Mouse (Mus musculus) hindbrain, embryonic 15.5 days (tissue): Measurements from ENCODE around the gene Eftud2. TPM values are rescaled to one million over a fixed set of nuclear protein-coding genes. Genes with fewer than 3 reads are reported as not detected.

Source experiments
- ATAC-seq: fragments of 200-750 bp; cut with Nextera tagmentation; 2 replicates; pipeline ENCODE4 v1.8.0; 2017; ENCODE audit warnings: low read depth, moderate number of reproducible peaks, moderate TSS enrichment; ENCODE audit not compliant: low FRiP score
- H3K27ac ChIP-seq: fragments of 300-500 bp; sonication (generic); replicated peaks from 2 replicates; pipeline ENCODE4 v1.5.1; 2015; ENCODE audit warnings: mild to moderate bottlenecking, inconsistent platforms
- H3K27me3 ChIP-seq: fragments of 300-500 bp; sonication (generic); 2 replicates; pipeline ENCODE4 v1.6.1; 2015; ENCODE audit warnings: control low read depth, inconsistent platforms
- H3K36me3 ChIP-seq: fragments of 300-500 bp; sonication (generic); 2 replicates; pipeline ENCODE4 v1.6.1; 2015; ENCODE audit warnings: control low read depth, inconsistent platforms
- H3K4me1 ChIP-seq: fragments of 300-500 bp; sonication (generic); replicated peaks from 2 replicates; pipeline ENCODE4 v1.6.1; 2015; ENCODE audit warnings: control low read depth, inconsistent platforms
- H3K4me2 ChIP-seq: fragments of 300-500 bp; sonication (generic); 2 replicates; pipeline ENCODE4 v1.6.1; 2015; ENCODE audit warnings: moderate library complexity, mild to moderate bottlenecking, inconsistent platforms
- H3K4me3 ChIP-seq: fragments of 300-500 bp; sonication (generic); 2 replicates; pipeline ENCODE4 v1.5.1; 2015; ENCODE audit warnings: mild to moderate bottlenecking, inconsistent platforms
- H3K9ac ChIP-seq: fragments of 300-500 bp; sonication (generic); 2 replicates; pipeline ENCODE4 v1.6.1; 2015; ENCODE audit warnings: inconsistent platforms
- H3K9me3 ChIP-seq: fragments of 300-500 bp; sonication (generic); 2 replicates; pipeline ENCODE4 v1.6.1; 2016; ENCODE audit warnings: control low read depth, inconsistent platforms
- WGBS: fragments of 180-500 bp; shearing (Covaris S2); methylation state at CpG from one replicate; pipeline ENCODE4 v1.1.7; 2015; 5-methylcytosine and 5-hydroxymethylcytosine counted together
- polyA plus RNA-seq: library from polyadenylated mRNA; unstranded; fragments of >200 nt; fragmentation: Nextera tagmentation; extraction: Ambion mirVana; gene quantifications from 2 replicates; pipeline ENCODE4 v1.2.1, GENCODE M21; 2015

Gene Eftud2
- 133 and 142 TPM in 2 replicates for polyA plus RNA-seq

GRCm38 (mm10) chr11:102880585-102881313 is at the start of gene Eftud2, which contains the start of gene Ccdc103:
TSS of gene Eftud2 (minus strand) at chr11:102880985.
TSS of gene Ccdc103 (plus strand) at chr11:102881204.
- Histone ChIP-seq H3K9ac (peak within 1 kb of the TSS; percentile 76), H3K4me3 (peak within 1 kb of the TSS; percentile 59), H3K4me1 (peaks cover 22% of the 10 kb centered on the region), H3K4me2 (peak within 1 kb of the TSS; percentile 83), H3K27me3 (no peaks in the 10 kb centered on the region), H3K36me3 (peaks cover 14% of the 10 kb centered on the region), H3K9me3 (no peaks in the 10 kb centered on the region), H3K27ac (peak within 1 kb of the TSS; percentile 88)
- WGBS: under 1% methylated on average over 62 of the region's 62 CpGs
- peak; percentile 94 for ATAC-seq

- Histone ChIP-seq H3K4me2 (peak overlapping the region; percentile 77), H3K27ac (peak overlapping the region; percentile 77), H3K9me3 (no peaks in the 10 kb centered on the region), H3K9ac (peak overlapping the region; percentile 43), H3K36me3 (no peaks in the 10 kb centered on the region), H3K4me3 (peak overlapping the region; percentile 54), H3K4me1 (peaks cover 14% of the 10 kb centered on the region), H3K27me3 (no peaks in the 10 kb centered on the region)
- 2% methylated on average over 10 of the region's 10 CpGs for WGBS
- no peak; the same call in 1 of the 2 replicates for ATAC-seq
Measured at GRCm38 (mm10) chr11:102925351-102925717, 44.5 kb upstream of the Eftud2 start.

- H3K9me3 ChIP-seq: no peaks in the 10 kb centered on the region
- WGBS: under 1% methylated on average over 62 of the region's 62 CpGs
Measured at GRCm38 (mm10) chr11:102924557-102925350, 44.0 kb upstream of the Eftud2 start, which contains the start of gene Kif18b. TSS of gene Kif18b (minus strand) at chr11:102925124.

GRCm38 (mm10) chr11:102921491-102921890 is 40.7 kb upstream of the Eftud2 start:
- Histone ChIP-seq H3K4me3 (no peak overlapping the region), H3K27ac (no peak overlapping the region), H3K9ac (no peak overlapping the region), H3K9me3 (no peaks in the 10 kb centered on the region), H3K4me1 (peaks cover 14% of the 10 kb centered on the region), H3K4me2 (no peak overlapping the region), H3K36me3 (no peaks in the 10 kb centered on the region), H3K27me3 (no peaks in the 10 kb centered on the region)
- 59% methylated on average over 6 of the region's 6 CpGs for WGBS
- no peak for ATAC-seq

More at GRCm38 (mm10) chr11:102924557-102925350, 44.0 kb upstream of the Eftud2 start, which contains the start of gene Kif18b:
- H3K27me3 ChIP-seq: no peaks in the 10 kb centered on the region
- peak within 1 kb of the TSS; percentile 43 for H3K9ac ChIP-seq
- H3K4me1 ChIP-seq: peaks cover 14% of the 10 kb centered on the region
- peak; percentile 94 for ATAC-seq
- peak within 1 kb of the TSS; percentile 77 for H3K27ac ChIP-seq
- H3K4me2 ChIP-seq: peak within 1 kb of the TSS; percentile 77
- peak within 1 kb of the TSS; percentile 54 for H3K4me3 ChIP-seq
- no peaks in the 10 kb centered on the region for H3K36me3 ChIP-seq

GRCm38 (mm10) chr11:102918077-102918476 is 37.3 kb upstream of the Eftud2 start:
- Histone ChIP-seq H3K27me3 (no peaks in the 10 kb centered on the region), H3K4me3 (no peak overlapping the region), H3K27ac (no peak overlapping the region), H3K9me3 (no peaks in the 10 kb centered on the region), H3K36me3 (no peaks in the 10 kb centered on the region), H3K4me2 (no peak overlapping the region), H3K4me1 (peaks cover 9% of the 10 kb centered on the region), H3K9ac (no peak overlapping the region)
- ATAC-seq: no peak
- 72% methylated on average over 4 of the region's 4 CpGs for WGBS

GRCm38 (mm10) chr11:102915380-102915779 is 34.6 kb upstream of the Eftud2 start:
- 92% methylated on average over 9 of the region's 9 CpGs for WGBS
- Histone ChIP-seq H3K4me3 (no peak overlapping the region), H3K27me3 (no peaks in the 10 kb centered on the region), H3K27ac (no peak overlapping the region), H3K36me3 (no peaks in the 10 kb centered on the region), H3K9me3 (no peaks in the 10 kb centered on the region), H3K9ac (no peak overlapping the region), H3K4me1 (no peaks in the 10 kb centered on the region), H3K4me2 (no peak overlapping the region)
- no peak for ATAC-seq

GRCm38 (mm10) chr11:102911376-102911775 is 30.6 kb upstream of the Eftud2 start:
- Histone ChIP-seq H3K4me1 (no peaks in the 10 kb centered on the region), H3K4me3 (no peak overlapping the region), H3K9me3 (no peaks in the 10 kb centered on the region), H3K27ac (no peak overlapping the region), H3K36me3 (no peaks in the 10 kb centered on the region), H3K27me3 (no peaks in the 10 kb centered on the region), H3K9ac (no peak overlapping the region), H3K4me2 (no peak overlapping the region)
- WGBS: 67% methylated on average over 7 of the region's 7 CpGs
- ATAC-seq: no peak

- Histone ChIP-seq H3K36me3 (no peaks in the 10 kb centered on the region), H3K27ac (no peak overlapping the region), H3K4me1 (peaks cover 10% of the 10 kb centered on the region), H3K9ac (no peak overlapping the region), H3K27me3 (no peaks in the 10 kb centered on the region; the same call in 1 of the 2 replicates), H3K4me2 (no peak overlapping the region), H3K9me3 (no peaks in the 10 kb centered on the region), H3K4me3 (no peak overlapping the region)
- 69% methylated on average over 7 of the region's 7 CpGs for WGBS
- no peak for ATAC-seq
Measured at GRCm38 (mm10) chr11:102903654-102904053, 22.9 kb upstream of the Eftud2 start.

- no peaks in the 10 kb centered on the region; the same call in 1 of the 2 replicates for H3K27me3 ChIP-seq
- H3K27ac ChIP-seq: no peak overlapping the region
- no peak overlapping the region for H3K9ac ChIP-seq
- WGBS: 87% methylated on average over 5 of the region's 5 CpGs
- H3K9me3 ChIP-seq: no peaks in the 10 kb centered on the region
- no peak for ATAC-seq
- no peak overlapping the region for H3K4me2 ChIP-seq
- H3K36me3 ChIP-seq: no peaks in the 10 kb centered on the region
- peaks cover 19% of the 10 kb centered on the region for H3K4me1 ChIP-seq
- H3K4me3 ChIP-seq: no peak overlapping the region
Measured at GRCm38 (mm10) chr11:102902107-102902506, 21.3 kb upstream of the Eftud2 start.

- no peaks in the 10 kb centered on the region for H3K36me3 ChIP-seq
- H3K4me1 ChIP-seq: peaks cover 19% of the 10 kb centered on the region
- H3K4me2 ChIP-seq: no peak overlapping the region
- 57% methylated on average over 4 of the region's 4 CpGs for WGBS
- peaks cover 1% of the 10 kb centered on the region; the same call in 1 of the 2 replicates for H3K27me3 ChIP-seq
- no peaks in the 10 kb centered on the region for H3K9me3 ChIP-seq
- no peak overlapping the region for H3K9ac ChIP-seq
- no peak overlapping the region for H3K27ac ChIP-seq
- no peak overlapping the region for H3K4me3 ChIP-seq
- ATAC-seq: no peak
Measured at GRCm38 (mm10) chr11:102901199-102901598, 20.4 kb upstream of the Eftud2 start.

- H3K4me2 ChIP-seq: no peak within 1 kb of the TSS
- H3K4me3 ChIP-seq: no peak within 1 kb of the TSS
- no peaks in the 10 kb centered on the region for H3K36me3 ChIP-seq
- 10% methylated on average over 7 of the region's 7 CpGs for WGBS
- no peak within 1 kb of the TSS for H3K9ac ChIP-seq
- no peak within 1 kb of the TSS for H3K27ac ChIP-seq
- H3K4me1 ChIP-seq: peaks cover 19% of the 10 kb centered on the region
- no peaks in the 10 kb centered on the region for H3K9me3 ChIP-seq
- H3K27me3 ChIP-seq: peaks cover 5% of the 10 kb centered on the region; the same call in 1 of the 2 replicates
- ATAC-seq: 0 out of 2 replicates have a peak, but pooled peaks have one; percentile 31
Measured at GRCm38 (mm10) chr11:102900763-102901162, 20.0 kb upstream of the Eftud2 start, which contains the start of gene Gfap. TSS of gene Gfap (minus strand) at chr11:102900912.

- Histone ChIP-seq H3K36me3 (no peaks in the 10 kb centered on the region), H3K4me3 (no peak overlapping the region), H3K4me2 (no peak overlapping the region), H3K27me3 (peaks cover 23% of the 10 kb centered on the region), H3K4me1 (peaks cover 12% of the 10 kb centered on the region; the same call in 1 of the 2 replicates), H3K27ac (0 out of 2 replicates have a peak overlapping the region, but pooled peaks have one; percentile 31), H3K9me3 (no peaks in the 10 kb centered on the region), H3K9ac (no peak overlapping the region)
- peak; percentile 86 for ATAC-seq
- WGBS: 52% methylated on average over 9 of the region's 9 CpGs
Measured at GRCm38 (mm10) chr11:102898408-102898807, 17.6 kb upstream of the Eftud2 start.
